Mouse (Mus musculus) C2C12 (cell line): Measurements from ENCODE around the gene Nos3. TPM values are rescaled to one million over a fixed set of nuclear protein-coding genes. Genes with fewer than 3 reads are reported as not detected.

Source experiments
- H3K27me3 ChIP-seq: one replicate; pipeline ENCODE4 v1.6.1; 2011; ENCODE audit not compliant: control insufficient read depth, insufficient read depth, insufficient read length
- H3K36me3 ChIP-seq: one replicate; pipeline ENCODE4 v1.6.1; 2011; ENCODE audit not compliant: control insufficient read depth, insufficient read depth
- H3K4me3 ChIP-seq: one replicate; pipeline ENCODE4 v1.5.1; 2011; ENCODE audit warnings: mild to moderate bottlenecking, control low read depth; ENCODE audit not compliant: poor library complexity, insufficient read depth, severe bottlenecking
- H3K79me2 ChIP-seq: one replicate; pipeline ENCODE4 v1.6.1; 2011; ENCODE audit not compliant: control insufficient read depth, insufficient read depth
- H3K79me3 ChIP-seq: one replicate; pipeline ENCODE4 v1.6.1; 2011; ENCODE audit warnings: low read depth, control low read depth
- H3ac ChIP-seq: one replicate; pipeline ENCODE3; 2011; ENCODE audit warnings: low read depth; ENCODE audit not compliant: control insufficient read depth, insufficient read length
- CEBPB ChIP-seq: IDR thresholded peaks from one replicate; pipeline ENCODE4 v1.6.1; 2011; ENCODE audit warnings: low read depth, mild to moderate bottlenecking, control low read depth, moderate library complexity
- CTCF ChIP-seq: IDR thresholded peaks from one replicate; pipeline ENCODE4 v1.5.1; 2011; ENCODE audit not compliant: control insufficient read depth, insufficient read depth, insufficient read length
- FOSL1 ChIP-seq: IDR thresholded peaks from one replicate; pipeline ENCODE4 v1.8.0; 2011; ENCODE audit warnings: mild to moderate bottlenecking, low read length; ENCODE audit not compliant: poor library complexity, insufficient read depth, severe bottlenecking
- MAX ChIP-seq: IDR thresholded peaks from one replicate; pipeline ENCODE4 v1.6.1; 2011; ENCODE audit warnings: mild to moderate bottlenecking, control low read depth
- MYOD1 ChIP-seq: IDR thresholded peaks from one replicate; pipeline ENCODE4 v1.6.1; 2011; ENCODE audit warnings: low read depth; ENCODE audit not compliant: control insufficient read depth, insufficient read length
- MYOG ChIP-seq: IDR thresholded peaks from one replicate; pipeline ENCODE4 v1.6.1; 2011; ENCODE audit not compliant: control insufficient read depth, insufficient read length; ENCODE audit errors: extremely low read depth
- USF1 ChIP-seq: IDR thresholded peaks from one replicate; pipeline ENCODE4 v1.6.1; 2011; ENCODE audit warnings: low read depth, mild to moderate bottlenecking, control low read depth, moderate library complexity
- polyA plus RNA-seq: library from polyadenylated mRNA; unstranded; fragments of >200 nt; fragmentation: generic; extraction: Trizol; gene quantifications from one replicate; pipeline ENCODE4 v1.2.1, GENCODE M21; 2012; ENCODE audit warnings: missing spikeins

Nos3 gene
- polyA plus RNA-seq, 1 experiment, result 0.13 TPM

GRCm38 (mm10) chr5:24426556-24427284 lies 62.1 kb downstream of the Nos3 start:
- H3ac ChIP-seq, result no peak overlapping the region
- peaks cover 15% of the 10 kb centered on the region for H3K79me3 ChIP-seq
- peak overlapping the region; percentile 57 for H3K4me3 ChIP-seq
- peaks cover 37% of the 10 kb centered on the region for H3K79me2 ChIP-seq
- TF ChIP-seq MAX (no peak), FOSL1 (no peak), MYOD1 (no peak), CTCF (no peak), USF1 (peak; percentile 63)
- no peaks in the 10 kb centered on the region for H3K27me3 ChIP-seq
- peaks cover 28% of the 10 kb centered on the region for H3K36me3 ChIP-seq

GRCm38 (mm10) chr5:24427285-24427633 lies 62.6 kb downstream of the Nos3 start:
- no peak overlapping the region for H3K4me3 ChIP-seq
- no peak for TF ChIP-seq CEBPB
- TF ChIP-seq CTCF, result no peak
- no peak for TF ChIP-seq MYOG
- TF ChIP-seq MAX, result no peak
- no peak for TF ChIP-seq USF1
- no peak for TF ChIP-seq MYOD1
- TF ChIP-seq FOSL1, result no peak
- peaks cover 15% of the 10 kb centered on the region for H3K79me3 ChIP-seq
- no peak overlapping the region for H3ac ChIP-seq
- H3K79me2 ChIP-seq, result peaks cover 37% of the 10 kb centered on the region
- peaks cover 33% of the 10 kb centered on the region for H3K36me3 ChIP-seq
- H3K27me3 ChIP-seq, result no peaks in the 10 kb centered on the region

- no peak for TF ChIP-seq MAX
- no peak for TF ChIP-seq USF1
- no peak for TF ChIP-seq MYOD1
- no peak for TF ChIP-seq CEBPB
- no peak for TF ChIP-seq CTCF
- TF ChIP-seq MYOG, result no peak
- no peak for TF ChIP-seq FOSL1
- no peak overlapping the region for H3K4me3 ChIP-seq
- peaks cover 31% of the 10 kb centered on the region for H3K79me2 ChIP-seq
- H3ac ChIP-seq, result no peak overlapping the region
- H3K36me3 ChIP-seq, result peaks cover 40% of the 10 kb centered on the region
- H3K27me3 ChIP-seq, result no peaks in the 10 kb centered on the region
- H3K79me3 ChIP-seq, result peaks cover 13% of the 10 kb centered on the region
Observed at GRCm38 (mm10) chr5:24427981-24428402, 63.4 kb downstream of the Nos3 start.

GRCm38 (mm10) chr5:24428596-24428995 lies 64.0 kb downstream of the Nos3 start:
- Histone ChIP-seq H3K79me3 (peaks cover 13% of the 10 kb centered on the region), H3ac (peak overlapping the region; percentile 15), H3K27me3 (no peaks in the 10 kb centered on the region), H3K4me3 (no peak overlapping the region), H3K36me3 (peaks cover 43% of the 10 kb centered on the region), H3K79me2 (peaks cover 31% of the 10 kb centered on the region)
- TF ChIP-seq MAX (no peak), USF1 (no peak), CTCF (no peak), FOSL1 (no peak), MYOG (no peak), CEBPB (no peak), MYOD1 (no peak)

GRCm38 (mm10) chr5:24433993-24434392 lies 69.4 kb downstream of the Nos3 start:
- no peak overlapping the region for H3ac ChIP-seq
- TF ChIP-seq MYOG (no peak), CTCF (no peak), FOSL1 (no peak), CEBPB (no peak), MYOD1 (no peak), MAX (no peak), USF1 (no peak)
- H3K4me3 ChIP-seq, result no peak overlapping the region
- H3K79me2 ChIP-seq, result no peaks in the 10 kb centered on the region
- H3K27me3 ChIP-seq, result no peaks in the 10 kb centered on the region
- H3K36me3 ChIP-seq, result peaks cover 83% of the 10 kb centered on the region
- H3K79me3 ChIP-seq, result no peaks in the 10 kb centered on the region

Other genes with a start within 250 kb of the Nos3 start
- gene Nupl2, start 199.8 kb upstream of the Nos3 start, polyA plus RNA-seq, result 7.9 TPM
- gene Kcnh2, start 13.2 kb upstream of the Nos3 start, polyA plus RNA-seq, result 3.1 TPM
- gene Atg9b, start 27.3 kb downstream of the Nos3 start, polyA plus RNA-seq, result 0.48 TPM
- gene Abcb8, start 28.9 kb downstream of the Nos3 start, polyA plus RNA-seq, result 25.1 TPM
- gene Asic3, start 48.6 kb downstream of the Nos3 start, polyA plus RNA-seq, result 0.19 TPM
- gene Cdk5, start 58.7 kb downstream of the Nos3 start, polyA plus RNA-seq, result 33.4 TPM
- gene Slc4a2, start 59.0 kb downstream of the Nos3 start, polyA plus RNA-seq, result 76.4 TPM
- gene Fastk, start 80.5 kb downstream of the Nos3 start, polyA plus RNA-seq, result 90.3 TPM
- 9.8 TPM for gene Tmub1, start 83.0 kb downstream of the Nos3 start, polyA plus RNA-seq
- 119 TPM for gene Agap3, start 87.4 kb downstream of the Nos3 start, polyA plus RNA-seq
- gene Gbx1, start 162.4 kb downstream of the Nos3 start, polyA plus RNA-seq, result 0.42 TPM
- not detected for gene Asb10, start 176.2 kb downstream of the Nos3 start, polyA plus RNA-seq
- not detected for gene 4931409K22Rik, start 192.0 kb downstream of the Nos3 start, polyA plus RNA-seq
- gene Abcf2, start 212.7 kb downstream of the Nos3 start, polyA plus RNA-seq, result 143 TPM
- gene Chpf2, start 221.9 kb downstream of the Nos3 start, polyA plus RNA-seq, result 37.7 TPM